Comparison of ENCODE assay signal across 18 mouse cellular contexts in genomic region chr6:82611049-82611448, GRCm38 (mm10).
A peak's percentile ranks its signal among the peaks of the same experiment; 100 is the strongest.
DNase-seq lines count a peak whose midpoint lies in the region; ATAC-seq and TF ChIP-seq lines count a peak whose summit lies in the region.
"Had no signal": no experiment of that assay in that cellular context is flagged by ENCODE, and none has a peak within 500 bp of the region (broad histone marks: within the 10 kb centered on the region; RNA-seq: fewer than 3 reads in every experiment).

No protein-coding gene starts in this region.

- H3K9ac ChIP-seq in midbrain, embryonic 13.5 days (replicated peaks): no peak overlapping the region
- no peak overlapping the region for H3K9ac ChIP-seq in midbrain, embryonic 11.5 days (ENCODE audit: low read length)
- H3K9ac ChIP-seq in embryonic facial prominence, embryonic 12.5 days: no peak overlapping the region
- no peak overlapping the region for H3K9ac ChIP-seq in midbrain, postnatal 0 days (replicated peaks; ENCODE audit: low read length, poor library complexity, severe bottlenecking)
- H3K9ac ChIP-seq: neural tube, embryonic 13.5 days had no signal

- H3K9me3 ChIP-seq in midbrain, embryonic 13.5 days: no peaks in the 10 kb centered on the region
- no peaks in the 10 kb centered on the region for H3K9me3 ChIP-seq in midbrain, embryonic 11.5 days (ENCODE audit: control insufficient read depth, low read length)
- no peaks in the 10 kb centered on the region for H3K9me3 ChIP-seq in embryonic facial prominence, embryonic 12.5 days
- H3K9me3 ChIP-seq in midbrain, postnatal 0 days (ENCODE audit: low read length): no peaks in the 10 kb centered on the region
- H3K9me3 ChIP-seq: neural tube, embryonic 13.5 days had no signal

- ATAC-seq in midbrain, embryonic 13.5 days: peak; percentile 68
- ATAC-seq in midbrain, embryonic 11.5 days (ENCODE audit: low FRiP score): no peak; the same call in 1 of the 2 replicates
- ATAC-seq in embryonic facial prominence, embryonic 12.5 days (ENCODE audit: insufficient number of reproducible peaks, insufficient read depth, low FRiP score, low TSS enrichment): 0 out of 2 replicates have a peak, but pooled peaks have one; percentile 15
- ATAC-seq in midbrain, postnatal 0 days (ENCODE audit: low FRiP score): 0 out of 2 replicates have a peak, but pooled peaks have one; percentile 20

- H3K27me3 ChIP-seq in midbrain, embryonic 13.5 days: no peaks in the 10 kb centered on the region
- H3K27me3 ChIP-seq in midbrain, embryonic 11.5 days (ENCODE audit: control insufficient read depth, insufficient read depth, low read length): no peaks in the 10 kb centered on the region
- no peaks in the 10 kb centered on the region for H3K27me3 ChIP-seq in embryonic facial prominence, embryonic 12.5 days
- no peaks in the 10 kb centered on the region for H3K27me3 ChIP-seq in midbrain, postnatal 0 days (ENCODE audit: insufficient read depth, low read length)
- H3K27me3 ChIP-seq: neural tube, embryonic 13.5 days had no signal

- 84% methylated on average over 9 of the region's 9 CpGs for WGBS in midbrain, embryonic 13.5 days
- 84% methylated on average over 9 of the region's 9 CpGs for WGBS in midbrain, embryonic 11.5 days
- 70% methylated on average over 9 of the region's 9 CpGs for WGBS in embryonic facial prominence, embryonic 12.5 days
- 75% methylated on average over 9 of the region's 9 CpGs for WGBS in midbrain, postnatal 0 days

- no peaks in the 10 kb centered on the region for H3K36me3 ChIP-seq in midbrain, embryonic 13.5 days
- H3K36me3 ChIP-seq in midbrain, embryonic 11.5 days (ENCODE audit: control insufficient read depth, insufficient read depth, low read length): no peaks in the 10 kb centered on the region
- no peaks in the 10 kb centered on the region for H3K36me3 ChIP-seq in embryonic facial prominence, embryonic 12.5 days
- no peaks in the 10 kb centered on the region for H3K36me3 ChIP-seq in midbrain, postnatal 0 days (ENCODE audit: insufficient read depth, low read length)
- H3K36me3 ChIP-seq: neural tube, embryonic 13.5 days had no signal

- peaks cover 9% of the 10 kb centered on the region for H3K4me1 ChIP-seq in midbrain, embryonic 13.5 days (replicated peaks)
- H3K4me1 ChIP-seq in midbrain, embryonic 11.5 days (ENCODE audit: control insufficient read depth, insufficient read depth, low read length): no peaks in the 10 kb centered on the region; the same call in 1 of the 2 replicates
- no peaks in the 10 kb centered on the region for H3K4me1 ChIP-seq in embryonic facial prominence, embryonic 12.5 days
- peaks cover 6% of the 10 kb centered on the region; the same call in 1 of the 2 replicates for H3K4me1 ChIP-seq in midbrain, postnatal 0 days (ENCODE audit: insufficient read depth, low read length)

- DNase-seq in heart, adult 11 months: peak; percentile 61
- DNase-seq in heart, adult 9 months (ENCODE audit: low spot score in 2 of 2): no peak
- no peak for DNase-seq in midbrain, embryonic 11.5 days (ENCODE audit: low spot score, missing footprints)
- no peak for DNase-seq in midbrain, postnatal 0 days (ENCODE audit: low spot score)
- DNase-seq in embryo, embryonic 10 days (ENCODE audit: low spot score): no peak
- no peak for DNase-seq in layer of hippocampus, postnatal 36 days
- DNase-seq: B cell, adult 2 months; cerebellum, adult 9-11 months; heart, postnatal 10 days; kidney, adult 8-10 months; kidney, postnatal 25 days; liver; lung, adult 18-20 months; lung, postnatal 4 days had no signal

- H3K4me2 ChIP-seq in midbrain, embryonic 13.5 days (replicated peaks): no peak overlapping the region
- no peak overlapping the region for H3K4me2 ChIP-seq in midbrain, embryonic 11.5 days
- H3K4me2 ChIP-seq in embryonic facial prominence, embryonic 12.5 days (replicated peaks): no peak overlapping the region
- no peak overlapping the region for H3K4me2 ChIP-seq in midbrain, postnatal 0 days (ENCODE audit: low read depth, low read length, poor library complexity, severe bottlenecking)
- H3K4me2 ChIP-seq: neural tube, embryonic 13.5 days had no signal

- H3K27ac ChIP-seq in midbrain, embryonic 13.5 days: no peak overlapping the region
- no peak overlapping the region for H3K27ac ChIP-seq in midbrain, embryonic 11.5 days (ENCODE audit: low read depth, low read length)
- H3K27ac ChIP-seq in embryonic facial prominence, embryonic 12.5 days: no peak overlapping the region
- no peak overlapping the region for H3K27ac ChIP-seq in midbrain, postnatal 0 days (ENCODE audit: low read depth, low read length)
- H3K27ac ChIP-seq: neural tube, embryonic 13.5 days had no signal

- TF ChIP-seq CTCF in midbrain, postnatal 0 days (IDR thresholded peaks at IDR 0.05): no peak

- no peak overlapping the region for H3K4me3 ChIP-seq in midbrain, embryonic 13.5 days (replicated peaks)
- H3K4me3 ChIP-seq in midbrain, embryonic 11.5 days (ENCODE audit: low read depth, low read length): no peak overlapping the region
- no peak overlapping the region for H3K4me3 ChIP-seq in embryonic facial prominence, embryonic 12.5 days
- no peak overlapping the region for H3K4me3 ChIP-seq in midbrain, postnatal 0 days (ENCODE audit: low read depth, low read length)
- H3K4me3 ChIP-seq: erythroblast, embryonic 14.5 days; neural tube, embryonic 13.5 days had no signal
